Mouse (Mus musculus): ENCODE measurements around the gene Cd69.

Cd69 gene

GRCm38 (mm10) chr6:129223611-129224010 lies 51.6 kb downstream of the Cd69 start:
- no peak for DNase-seq (ENCODE audit: low spot score)

GRCm38 (mm10) chr6:129222188-129222800 lies 52.9 kb downstream of the Cd69 start:
- DNase-seq (ENCODE audit: low spot score), result peak; percentile 64

- no peak for DNase-seq (ENCODE audit: low spot score)
Observed at GRCm38 (mm10) chr6:129221053-129221452, 54.2 kb downstream of the Cd69 start.

- DNase-seq (ENCODE audit: low spot score), result peak; percentile 64
Observed at GRCm38 (mm10) chr6:129219897-129220517, 55.2 kb downstream of the Cd69 start.

- no peak for DNase-seq (ENCODE audit: low spot score)
Observed at GRCm38 (mm10) chr6:129218191-129218696, 57.0 kb downstream of the Cd69 start.
